Mouse (Mus musculus) c-Kit-positive CD71-negative TER-119-negative erythroid progenitor cells, embryonic 14.5 days (primary cell): Measurements from ENCODE around the gene Itgb4.
"Not testable (repeated sequence)": the region's sequence is repeated elsewhere in the genome, so short reads cannot be mapped to it uniquely, and the experiment has no call there.

ENCODE experiments used
- DNase-seq: peaks from one replicate; pipeline ENCODE4 v3.0.0-alpha.2; 2013; ENCODE audit warnings: low read depth

Gene Itgb4

GRCm38 (mm10) chr11:116008832-116009375, 34.4 kb downstream of the Itgb4 start:
- no peak for DNase-seq

GRCm38 (mm10) chr11:116009661-116010060, 35.2 kb downstream of the Itgb4 start:
- no peak for DNase-seq

- no peak for DNase-seq
Observed at GRCm38 (mm10) chr11:116010146-116010545, 35.6 kb downstream of the Itgb4 start.

- no peak for DNase-seq
Observed at GRCm38 (mm10) chr11:116010948-116011347, 36.4 kb downstream of the Itgb4 start.

GRCm38 (mm10) chr11:116011529-116012261, 37.2 kb downstream of the Itgb4 start:
- no peak for DNase-seq

GRCm38 (mm10) chr11:116012262-116012947, 37.9 kb downstream of the Itgb4 start, which contains the start of gene Galk1:
Gene Galk1, minus strand, starts transcription at chr11:116012719.
- DNase-seq, result peak; percentile 76

GRCm38 (mm10) chr11:116014821-116015220, 40.3 kb downstream of the Itgb4 start:
- no peak for DNase-seq

- no peak for DNase-seq
Observed at GRCm38 (mm10) chr11:116018106-116018505, 43.6 kb downstream of the Itgb4 start.

- DNase-seq, result not testable (repeated sequence)
Observed at GRCm38 (mm10) chr11:116018867-116019266, 44.4 kb downstream of the Itgb4 start.

- DNase-seq, result no peak
Observed at GRCm38 (mm10) chr11:116019360-116019791, 44.9 kb downstream of the Itgb4 start.

- DNase-seq, result no peak
Observed at GRCm38 (mm10) chr11:116019976-116020411, 45.5 kb downstream of the Itgb4 start.

GRCm38 (mm10) chr11:116020519-116020922, 46.0 kb downstream of the Itgb4 start:
- no peak for DNase-seq

- no peak for DNase-seq
Observed at GRCm38 (mm10) chr11:116021328-116022220, 47.1 kb downstream of the Itgb4 start.

GRCm38 (mm10) chr11:116022256-116022780, 47.8 kb downstream of the Itgb4 start:
- no peak for DNase-seq

GRCm38 (mm10) chr11:116023074-116023770, 48.7 kb downstream of the Itgb4 start:
- DNase-seq, result not testable (repeated sequence)

GRCm38 (mm10) chr11:116023771-116024355, 49.4 kb downstream of the Itgb4 start:
- DNase-seq, result peak; percentile 72

GRCm38 (mm10) chr11:116024356-116024808, 49.9 kb downstream of the Itgb4 start:
- DNase-seq, result peak; percentile 97

GRCm38 (mm10) chr11:116025056-116025845, 50.7 kb downstream of the Itgb4 start:
- no peak for DNase-seq

- no peak for DNase-seq
Observed at GRCm38 (mm10) chr11:116027756-116028155, 53.2 kb downstream of the Itgb4 start, which contains the start of gene H3f3b. Gene H3f3b, minus strand, starts transcription at chr11:116027962.
